Mouse (Mus musculus): ENCODE data around the gene Gbp9.
"Not testable (repeated sequence)": the region's sequence is repeated elsewhere in the genome, so short reads cannot be mapped to it uniquely, and the experiment has no call there.

DNA sequence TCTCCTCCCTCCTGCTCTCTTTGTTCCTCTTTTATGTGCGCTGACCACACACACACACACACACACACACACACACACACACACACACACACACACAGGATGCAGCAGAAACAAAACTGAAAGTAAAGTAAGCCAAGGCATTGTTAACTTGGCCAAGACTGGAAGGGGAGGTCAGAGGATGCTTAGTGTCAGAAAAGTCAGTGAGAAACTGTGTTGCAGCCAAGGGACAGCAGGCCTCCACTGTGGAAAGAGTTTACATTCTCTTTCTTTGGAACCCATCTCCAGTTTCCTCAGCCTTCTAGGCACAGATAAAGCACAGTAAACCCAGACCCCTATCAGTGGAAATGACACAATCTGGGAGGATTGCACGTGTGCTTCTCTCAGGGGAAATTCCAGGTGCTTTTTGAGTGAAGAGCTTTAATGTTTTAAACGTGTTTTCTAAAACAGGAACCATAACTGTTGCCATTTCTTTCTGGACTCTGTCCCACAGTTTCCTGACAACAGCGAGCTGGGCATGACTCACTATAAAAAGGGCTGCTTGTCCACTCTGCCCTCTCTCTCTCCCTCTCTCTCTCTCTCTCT, 29.0 kb downstream of the Gbp9 start:
- TF ChIP-seq EP300 (IDR thresholded peaks at IDR 0.05; ENCODE audit: insufficient read depth, low read depth, low read length); CTCF (IDR thresholded peaks at IDR 0.05); POLR2A (IDR thresholded peaks at IDR 0.05; ENCODE audit: insufficient read depth, low read depth, low read length): not testable (repeated sequence)

All from heart, adult 2 months (tissue).